Mouse (Mus musculus) embryonic facial prominence, embryonic 13.5 days (tissue): ENCODE results near the gene Pate4. TPM values are rescaled to one million over a fixed set of nuclear protein-coding genes. Genes with fewer than 3 reads are reported as not detected.
"Not testable (repeated sequence)": the region's sequence is repeated elsewhere in the genome, so short reads cannot be mapped to it uniquely, and the experiment has no call there.

ENCODE experiments used
- ATAC-seq: fragments of 200-750 bp; cut with Nextera tagmentation; 2 replicates; pipeline ENCODE4 v1.8.0; 2017; ENCODE audit warnings: low read depth; ENCODE audit not compliant: insufficient number of reproducible peaks, insufficient read depth, low FRiP score, low TSS enrichment
- H3K27ac ChIP-seq: fragments of 300-500 bp; sonication (generic); 2 replicates; pipeline ENCODE4 v1.5.1; 2015; ENCODE audit warnings: moderate library complexity, mild to moderate bottlenecking, inconsistent platforms
- H3K27me3 ChIP-seq: fragments of 300-500 bp; sonication (generic); 2 replicates; pipeline ENCODE4 v1.6.1; 2015; ENCODE audit warnings: mild to moderate bottlenecking, inconsistent platforms
- H3K36me3 ChIP-seq: fragments of 300-500 bp; sonication (generic); 2 replicates; pipeline ENCODE4 v1.6.1; 2015; ENCODE audit warnings: mild to moderate bottlenecking, inconsistent platforms
- H3K4me1 ChIP-seq: fragments of 300-500 bp; sonication (generic); 2 replicates; pipeline ENCODE4 v1.6.1; 2015; ENCODE audit warnings: inconsistent platforms
- H3K4me2 ChIP-seq: fragments of 300-500 bp; sonication (generic); 2 replicates; pipeline ENCODE4 v1.6.1; 2015; ENCODE audit warnings: moderate library complexity, mild to moderate bottlenecking, inconsistent platforms
- H3K4me3 ChIP-seq: fragments of 300-500 bp; sonication (generic); 2 replicates; pipeline ENCODE4 v1.5.1; 2015; ENCODE audit warnings: mild to moderate bottlenecking, inconsistent platforms
- H3K9ac ChIP-seq: fragments of 300-500 bp; sonication (generic); 2 replicates; pipeline ENCODE4 v1.6.1; 2015; ENCODE audit warnings: mild to moderate bottlenecking, inconsistent platforms
- H3K9me3 ChIP-seq: fragments of 300-500 bp; sonication (generic); 2 replicates; pipeline ENCODE4 v1.6.1; 2016; ENCODE audit warnings: inconsistent platforms
- WGBS: fragments of 180-500 bp; shearing (Covaris S2); methylation state at CpG from one replicate; pipeline ENCODE4 v1.1.7; 2015; ENCODE audit warnings: mixed read lengths; 5-methylcytosine and 5-hydroxymethylcytosine counted together
- polyA plus RNA-seq: library from polyadenylated mRNA; unstranded; fragments of >200 nt; fragmentation: Nextera tagmentation; extraction: Ambion mirVana; gene quantifications from 2 replicates; pipeline ENCODE4 v1.2.1, GENCODE M21; 2015

Gene Pate4
- not detected in 2 replicates for polyA plus RNA-seq

- no peak for ATAC-seq
- Histone ChIP-seq H3K27me3 (no peaks in the 10 kb centered on the region), H3K9ac (no peak within 1 kb of the TSS), H3K27ac (no peak within 1 kb of the TSS), H3K9me3 (no peaks in the 10 kb centered on the region), H3K4me1 (no peaks in the 10 kb centered on the region), H3K36me3 (no peaks in the 10 kb centered on the region), H3K4me2 (no peak within 1 kb of the TSS), H3K4me3 (no peak within 1 kb of the TSS)
- 91% methylated on average over 1 of the region's 1 CpGs for WGBS
Observed at GRCm38 (mm10) chr9:35611841-35612240, at the start of gene Pate4. Gene Pate4 (minus strand): TSS chr9:35611941.

- H3K27me3 ChIP-seq: no peaks in the 10 kb centered on the region
- ATAC-seq: no peak
- no peak within 1 kb of the TSS for H3K9ac ChIP-seq
- 66% methylated on average over 1 of the region's 1 CpGs for WGBS
- no peaks in the 10 kb centered on the region for H3K4me1 ChIP-seq
- no peaks in the 10 kb centered on the region for H3K9me3 ChIP-seq
- H3K36me3 ChIP-seq: no peaks in the 10 kb centered on the region
- no peak within 1 kb of the TSS for H3K27ac ChIP-seq
- H3K4me3 ChIP-seq: no peak within 1 kb of the TSS
- H3K4me2 ChIP-seq: no peak within 1 kb of the TSS
Observed at GRCm38 (mm10) chr9:35648102-35648501, 36.4 kb upstream of the Pate4 start, which contains the start of gene Pate3. Gene Pate3 (minus strand): TSS chr9:35648202.

DNA sequence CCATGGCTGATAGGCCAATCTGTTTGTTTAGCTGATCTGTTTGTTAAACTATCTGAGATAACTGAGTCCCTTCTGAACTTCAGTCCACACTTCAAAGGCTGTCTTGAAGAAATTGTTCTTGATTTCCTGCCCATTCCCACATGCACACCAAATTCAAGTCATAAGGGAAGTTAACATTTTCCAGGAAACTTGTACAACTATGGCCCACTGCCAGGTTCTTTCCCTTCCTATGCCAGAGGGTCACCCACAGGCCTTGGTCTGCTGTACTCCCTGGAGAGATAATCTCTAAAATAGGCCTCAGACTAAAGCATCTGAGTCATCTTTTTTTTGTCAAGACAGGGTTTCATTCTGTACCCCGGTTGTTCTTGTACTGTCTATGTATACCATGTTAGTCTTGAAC, 21.2 kb upstream of the Pate4 start:
- WGBS: 89% methylated on average over 1 of the region's 1 CpGs
- no peaks in the 10 kb centered on the region for H3K9me3 ChIP-seq
- ATAC-seq: no peak

DNA sequence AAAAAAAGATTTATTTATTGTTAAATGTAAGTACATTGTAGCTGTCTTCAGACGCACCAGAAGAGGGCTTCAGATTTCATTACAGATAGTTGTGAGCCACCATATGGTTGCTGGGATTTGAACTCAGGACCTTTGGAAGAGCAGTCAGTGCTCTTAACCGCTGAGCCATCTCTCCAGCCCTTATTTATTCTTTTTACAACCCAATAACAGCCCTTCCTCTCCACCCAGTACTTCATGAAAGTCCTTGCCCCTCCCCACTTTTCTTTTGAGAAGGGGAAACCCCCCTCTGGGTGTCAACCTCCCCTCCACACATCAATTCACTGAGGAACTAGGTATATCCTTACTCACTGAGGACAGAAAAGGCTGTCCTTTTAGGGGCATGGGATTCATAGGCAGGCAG, 5.0 kb upstream of the Pate4 start:
- H3K9ac ChIP-seq, ATAC-seq: not testable (repeated sequence)
- 78% methylated on average over 2 of the region's 2 CpGs for WGBS

More for the DNA sequence above, 21.2 kb upstream of the Pate4 start:
- H3K27ac ChIP-seq: no peak overlapping the region
- H3K36me3 ChIP-seq: no peaks in the 10 kb centered on the region
- no peaks in the 10 kb centered on the region for H3K4me1 ChIP-seq
- H3K4me2 ChIP-seq: no peak overlapping the region
- no peaks in the 10 kb centered on the region for H3K27me3 ChIP-seq
- H3K9ac ChIP-seq: no peak overlapping the region
- H3K4me3 ChIP-seq: no peak overlapping the region

GRCm38 (mm10) chr9:35614005-35614404, 2.3 kb upstream of the Pate4 start:
- H3K4me2 ChIP-seq: no peak overlapping the region
- H3K9me3 ChIP-seq: no peaks in the 10 kb centered on the region
- H3K4me3 ChIP-seq: no peak overlapping the region
- no peaks in the 10 kb centered on the region for H3K36me3 ChIP-seq
- H3K9ac ChIP-seq: no peak overlapping the region
- no peaks in the 10 kb centered on the region for H3K27me3 ChIP-seq
- WGBS: 26% methylated on average over 2 of the region's 2 CpGs
- H3K4me1 ChIP-seq: no peaks in the 10 kb centered on the region
- no peak for ATAC-seq
- no peak overlapping the region for H3K27ac ChIP-seq

More for the DNA sequence above, 5.0 kb upstream of the Pate4 start:
- not testable (repeated sequence) for H3K27me3 ChIP-seq, H3K4me3 ChIP-seq, H3K4me2 ChIP-seq, H3K36me3 ChIP-seq, H3K4me1 ChIP-seq, H3K27ac ChIP-seq, H3K9me3 ChIP-seq

DNA sequence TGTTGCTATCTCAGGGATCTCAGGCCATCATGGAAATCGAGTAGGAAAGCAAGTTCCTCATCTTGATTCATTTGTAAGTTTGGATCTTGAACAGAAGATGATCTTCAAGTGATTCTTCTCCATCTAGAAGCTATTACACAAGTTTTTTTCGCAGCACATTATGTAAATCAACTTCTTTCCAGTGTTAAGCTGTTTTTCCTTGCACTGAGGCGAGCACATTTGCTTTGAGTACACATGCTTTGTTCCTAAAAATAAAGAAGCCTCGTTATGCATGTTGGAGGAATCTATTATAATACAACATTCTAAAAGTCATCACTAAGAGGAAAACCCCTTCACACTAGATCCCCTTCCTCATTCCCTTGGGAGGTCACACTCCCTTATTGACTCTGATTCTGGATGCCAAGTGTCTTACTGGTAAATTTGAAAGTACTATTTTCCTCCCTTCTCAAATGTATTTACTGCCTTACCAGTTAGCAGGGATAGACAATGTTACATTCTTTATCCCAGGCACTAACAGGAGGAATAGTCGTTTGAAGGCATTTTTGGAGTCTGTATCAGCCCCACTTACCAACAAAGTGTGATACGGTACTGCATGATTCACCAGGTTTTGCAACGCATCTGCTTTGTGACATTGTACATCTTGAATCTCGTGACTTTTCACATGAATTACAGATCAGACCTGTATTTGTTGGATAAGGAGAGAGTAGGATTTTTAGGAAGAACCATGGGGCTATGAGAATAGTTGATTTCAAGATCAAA, 3.9 kb downstream of the Pate4 start:
- 68% methylated on average over 8 of the region's 8 CpGs for WGBS
- H3K9ac ChIP-seq: no peak overlapping the region
- H3K4me2 ChIP-seq: no peak overlapping the region
- no peak for ATAC-seq
- no peaks in the 10 kb centered on the region for H3K36me3 ChIP-seq
- H3K4me3 ChIP-seq: no peak overlapping the region
- no peaks in the 10 kb centered on the region for H3K27me3 ChIP-seq
- no peaks in the 10 kb centered on the region for H3K4me1 ChIP-seq
- no peaks in the 10 kb centered on the region for H3K9me3 ChIP-seq
- H3K27ac ChIP-seq: no peak overlapping the region

GRCm38 (mm10) chr9:35592903-35593302, 18.8 kb downstream of the Pate4 start:
- 15% methylated on average over 2 of the region's 2 CpGs for WGBS

GRCm38 (mm10) chr9:35587674-35588073, 24.1 kb downstream of the Pate4 start:
- ATAC-seq: no peak
- H3K4me2 ChIP-seq: no peak overlapping the region
- no peak overlapping the region for H3K9ac ChIP-seq
- H3K36me3 ChIP-seq: no peaks in the 10 kb centered on the region
- 38% methylated on average over 1 of the region's 1 CpGs for WGBS
- no peaks in the 10 kb centered on the region for H3K4me1 ChIP-seq
- no peak overlapping the region for H3K4me3 ChIP-seq
- H3K27me3 ChIP-seq: no peaks in the 10 kb centered on the region
- H3K9me3 ChIP-seq: no peaks in the 10 kb centered on the region; the same call in 1 of the 2 replicates
- H3K27ac ChIP-seq: no peak overlapping the region

More at GRCm38 (mm10) chr9:35592903-35593302, 18.8 kb downstream of the Pate4 start:
- no peak overlapping the region for H3K4me2 ChIP-seq
- H3K9ac ChIP-seq: no peak overlapping the region
- no peaks in the 10 kb centered on the region for H3K36me3 ChIP-seq
- H3K27ac ChIP-seq: no peak overlapping the region
- no peak overlapping the region for H3K4me3 ChIP-seq
- H3K9me3 ChIP-seq: no peaks in the 10 kb centered on the region
- ATAC-seq: no peak
- no peaks in the 10 kb centered on the region for H3K27me3 ChIP-seq
- H3K4me1 ChIP-seq: no peaks in the 10 kb centered on the region

- Histone ChIP-seq H3K4me1 (peaks cover 3% of the 10 kb centered on the region; the same call in 1 of the 2 replicates), H3K9me3 (no peaks in the 10 kb centered on the region), H3K27me3 (peaks cover 16% of the 10 kb centered on the region), H3K9ac (peak overlapping the region; percentile 68), H3K4me2 (peak overlapping the region; percentile 67), H3K27ac (no peak overlapping the region), H3K36me3 (no peaks in the 10 kb centered on the region), H3K4me3 (peak overlapping the region; percentile 40)
- no peak for ATAC-seq
- 4% methylated on average over 32 of the region's 32 CpGs for WGBS
Observed at GRCm38 (mm10) chr9:35574416-35574815, 37.3 kb downstream of the Pate4 start.

DNA sequence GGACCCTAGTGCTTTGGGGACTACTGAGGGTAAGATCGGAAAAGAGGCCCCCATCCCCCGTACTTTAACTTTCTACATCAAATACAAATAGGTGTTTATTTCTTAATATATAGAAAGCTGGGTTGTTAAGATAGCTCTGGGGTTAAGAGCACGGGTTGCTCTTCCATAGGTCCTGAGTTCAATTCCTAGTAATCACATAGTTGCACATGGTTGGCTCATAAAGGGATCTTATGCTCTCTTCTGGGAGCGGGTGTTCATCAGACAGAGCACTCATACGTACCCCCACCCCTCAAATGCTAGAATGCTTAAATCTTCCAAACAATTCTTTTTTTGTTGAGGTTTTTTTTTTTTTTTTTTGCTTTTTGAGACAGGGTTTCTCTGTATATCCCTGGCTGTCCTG, 41.1 kb downstream of the Pate4 start:
- no peaks in the 10 kb centered on the region for H3K9me3 ChIP-seq
- peak overlapping the region; percentile 90 for H3K9ac ChIP-seq
- ATAC-seq: no peak
- H3K4me3 ChIP-seq: peak overlapping the region; percentile 78
- peak overlapping the region; percentile 84 for H3K4me2 ChIP-seq
- peaks cover 16% of the 10 kb centered on the region for H3K27me3 ChIP-seq
- no peak overlapping the region for H3K27ac ChIP-seq
- peaks cover 23% of the 10 kb centered on the region for H3K36me3 ChIP-seq
- 9% methylated on average over 5 of the region's 5 CpGs for WGBS
- peaks cover 10% of the 10 kb centered on the region; the same call in 1 of the 2 replicates for H3K4me1 ChIP-seq

- H3K9me3 ChIP-seq: no peaks in the 10 kb centered on the region
- peaks cover 10% of the 10 kb centered on the region; the same call in 1 of the 2 replicates for H3K4me1 ChIP-seq
- under 1% methylated on average over 86 of the region's 86 CpGs for WGBS
- H3K4me3 ChIP-seq: peak within 1 kb of the TSS; percentile 78
- peak within 1 kb of the TSS; percentile 84 for H3K4me2 ChIP-seq
- H3K36me3 ChIP-seq: peaks cover 31% of the 10 kb centered on the region
- peak; percentile 97 for ATAC-seq
- peak within 1 kb of the TSS; percentile 88 for H3K27ac ChIP-seq
- H3K27me3 ChIP-seq: peaks cover 12% of the 10 kb centered on the region
- H3K9ac ChIP-seq: peak within 1 kb of the TSS; percentile 90
Observed at GRCm38 (mm10) chr9:35569571-35570534, 41.9 kb downstream of the Pate4 start, which contains the start of the genes Pate2 and Hyls1. Gene Pate2 (plus strand): TSS chr9:35570284. Gene Hyls1 (minus strand): TSS chr9:35570398.
